In genomic region chr16:60274109-60274508, GRCm38 (mm10) we compare ENCODE assay signal across 20 mouse cellular contexts.
DNase-seq lines count a peak whose midpoint lies in the region; ATAC-seq and TF ChIP-seq lines count a peak whose summit lies in the region.
"Had no signal": no experiment of that assay in that cellular context is flagged by ENCODE, and none has a peak within 500 bp of the region (broad histone marks: within the 10 kb centered on the region; RNA-seq: fewer than 3 reads in every experiment).

No protein-coding gene starts in this region.

- no peaks in the 10 kb centered on the region for H3K9me3 ChIP-seq in liver, embryonic 12.5 days (replicated peaks)
- H3K9me3 ChIP-seq in liver, postnatal 0 days (ENCODE audit: low read length) = no peaks in the 10 kb centered on the region
- H3K9me3 ChIP-seq in G1E (replicated peaks) = no peaks in the 10 kb centered on the region
- no peaks in the 10 kb centered on the region for H3K9me3 ChIP-seq in liver, embryonic 16.5 days (replicated peaks; ENCODE audit: control insufficient read depth, low read length)
- H3K9me3 ChIP-seq: lung, embryonic 15.5 days; midbrain, embryonic 13.5 days had no signal

- no peak overlapping the region for H3K9ac ChIP-seq in liver, embryonic 12.5 days
- H3K9ac ChIP-seq in liver, postnatal 0 days (replicated peaks) = no peak overlapping the region
- no peak overlapping the region for H3K9ac ChIP-seq in liver, embryonic 16.5 days (ENCODE audit: low read depth, low read length)
- H3K9ac ChIP-seq: hindbrain, embryonic 14.5 days; lung, embryonic 15.5 days; midbrain, embryonic 13.5 days had no signal

- no peak overlapping the region for H3K27ac ChIP-seq in liver, embryonic 12.5 days
- no peak overlapping the region for H3K27ac ChIP-seq in liver, postnatal 0 days (ENCODE audit: low read depth)
- H3K27ac ChIP-seq in liver, embryonic 16.5 days (ENCODE audit: low read length) = no peak overlapping the region
- H3K27ac ChIP-seq: gastrocnemius, adult 2 months; heart, adult 2 months; hindbrain, embryonic 14.5 days; lung, embryonic 15.5 days; midbrain, embryonic 13.5 days had no signal

- H3K36me3 ChIP-seq in liver, embryonic 12.5 days = no peaks in the 10 kb centered on the region
- no peaks in the 10 kb centered on the region for H3K36me3 ChIP-seq in liver, postnatal 0 days (replicated peaks; ENCODE audit: insufficient read depth, low read length)
- H3K36me3 ChIP-seq in G1E (replicated peaks) = no peaks in the 10 kb centered on the region
- no peaks in the 10 kb centered on the region for H3K36me3 ChIP-seq in liver, embryonic 16.5 days (ENCODE audit: control insufficient read depth, insufficient read depth)
- H3K36me3 ChIP-seq: lung, embryonic 15.5 days; midbrain, embryonic 13.5 days had no signal

- no peaks in the 10 kb centered on the region for H3K4me1 ChIP-seq in liver, embryonic 12.5 days
- H3K4me1 ChIP-seq in liver, postnatal 0 days (ENCODE audit: insufficient read depth) = no peaks in the 10 kb centered on the region
- H3K4me1 ChIP-seq in G1E (ENCODE audit: insufficient read depth, low read depth, low read length) = peaks cover 11% of the 10 kb centered on the region
- no peaks in the 10 kb centered on the region for H3K4me1 ChIP-seq in liver, embryonic 16.5 days (ENCODE audit: control insufficient read depth, low read depth, low read length)
- H3K4me1 ChIP-seq: lung, embryonic 15.5 days; midbrain, embryonic 13.5 days had no signal

- 30% methylated on average over 2 of the region's 2 CpGs for WGBS in liver, embryonic 12.5 days (ENCODE audit: insufficient replicate concordance)
- 43% methylated on average over 2 of the region's 2 CpGs for WGBS in liver, postnatal 0 days (ENCODE audit: insufficient replicate concordance)
- 32% methylated on average over 2 of the region's 2 CpGs for WGBS in liver, embryonic 16.5 days (ENCODE audit: insufficient replicate concordance)

- no peak for DNase-seq in liver, postnatal 0 days
- DNase-seq in G1E (ENCODE audit: low spot score) = peak; percentile 3
- DNase-seq in MEL-GATA-1-ER (ENCODE audit: extremely low read depth, low read depth) = peak; percentile 75
- no peak for DNase-seq in gastrocnemius, postnatal 36 days
- DNase-seq: adrenal gland, postnatal 25 days; cerebellum, adult 2 months; cerebellum, postnatal 14 days; gastrocnemius, adult 2 months; heart, adult 2 months; kidney, adult 11 months; kidney, postnatal 36 days; left cerebral cortex, postnatal 4 days had no signal

- no peak overlapping the region for H3K4me2 ChIP-seq in liver, embryonic 12.5 days
- H3K4me2 ChIP-seq in liver, postnatal 0 days (ENCODE audit: low read depth, low read length) = no peak overlapping the region
- H3K4me2 ChIP-seq in liver, embryonic 16.5 days (ENCODE audit: low read depth, low read length) = no peak overlapping the region
- H3K4me2 ChIP-seq: hindbrain, embryonic 14.5 days; lung, embryonic 15.5 days; midbrain, embryonic 13.5 days had no signal

- TF ChIP-seq EP300 in liver, postnatal 0 days (IDR thresholded peaks at IDR 0.05; ENCODE audit: low read depth) = no peak

- no peak for TF ChIP-seq CTCF in liver, postnatal 0 days (IDR thresholded peaks at IDR 0.05; ENCODE audit: low read depth)
- TF ChIP-seq CTCF in G1E (IDR thresholded peaks at IDR 0.05; ENCODE audit: low read depth, low read length) = no peak

- intact Hi-C loops in gastrocnemius, postnatal 36 days (cut with DNase I) = no loop called here

- peak; percentile 72 for ATAC-seq in liver, embryonic 12.5 days
- ATAC-seq in liver, postnatal 0 days = no peak
- ATAC-seq in G1E (ENCODE audit: extremely low read depth, insufficient number of reproducible peaks, low FRiP score, poor library complexity, severe bottlenecking) = peak; percentile 67
- ATAC-seq in liver, embryonic 16.5 days (ENCODE audit: low read depth) = peak; percentile 55
- ATAC-seq: forebrain, embryonic 16.5 days; midbrain, embryonic 13.5 days had no signal

- H3K27me3 ChIP-seq in liver, embryonic 12.5 days (replicated peaks) = no peaks in the 10 kb centered on the region
- no peaks in the 10 kb centered on the region for H3K27me3 ChIP-seq in liver, postnatal 0 days (ENCODE audit: insufficient read depth, low read length)
- no peaks in the 10 kb centered on the region for H3K27me3 ChIP-seq in G1E (ENCODE audit: insufficient read depth, low read length)
- H3K27me3 ChIP-seq in liver, embryonic 16.5 days (ENCODE audit: control insufficient read depth, insufficient read depth, low read depth, low read length) = no peaks in the 10 kb centered on the region
- H3K27me3 ChIP-seq: CH12.LX; lung, embryonic 15.5 days; midbrain, embryonic 13.5 days had no signal

- no peak overlapping the region for H3K4me3 ChIP-seq in liver, embryonic 12.5 days
- no peak overlapping the region for H3K4me3 ChIP-seq in liver, postnatal 0 days (ENCODE audit: low read depth, low read length)
- H3K4me3 ChIP-seq in G1E (ENCODE audit: low read depth, low read length) = no peak overlapping the region
- no peak overlapping the region for H3K4me3 ChIP-seq in liver, embryonic 16.5 days (ENCODE audit: low read depth, low read length)
- H3K4me3 ChIP-seq: erythroblast, embryonic 14.5 days; gastrocnemius, adult 2 months; heart, adult 2 months; lung, embryonic 15.5 days; midbrain, embryonic 13.5 days had no signal

Comparison
In these comparisons a context has a peak if more than half of its experiments do, and no peak if none do; other contexts are left out.
1. DNase-seq: peak in G1E (single experiment) and MEL-GATA-1-ER (single experiment); none in liver, postnatal 0 days (single experiment) and gastrocnemius, postnatal 36 days (0 of 2).